Mouse (Mus musculus) heart, embryonic 14.5 days (tissue): ENCODE data around the gene Cd200r2. TPM values are rescaled to one million over a fixed set of nuclear protein-coding genes. Genes with fewer than 3 reads are reported as not detected.

Experiments used
- ATAC-seq: fragments of 200-750 bp; cut with Nextera tagmentation; 2 replicates; pipeline ENCODE4 v1.8.0; 2017; ENCODE audit warnings: low read depth, moderate TSS enrichment; ENCODE audit not compliant: insufficient number of reproducible peaks, insufficient read depth, low FRiP score
- H3K27ac ChIP-seq, 2 experiments: fragments of 200-500 bp in 1 of 2; fragments of 300-500 bp in 1 of 2; sonication (generic) in 1 of 2; replicated peaks in 1 of 2; 2 replicates each; pipeline ENCODE4 v1.5.1; 2012 to 2014; ENCODE audit warnings: low read depth in 2 of 2, low read length in 2 of 2, control low read depth in 1 of 2, mild to moderate bottlenecking in 1 of 2, mixed read lengths in 1 of 2; ENCODE audit not compliant: control insufficient read depth in 1 of 2, insufficient read depth in 1 of 2
- H3K27me3 ChIP-seq: fragments of 300-500 bp; sonication (generic); 2 replicates; pipeline ENCODE4 v1.6.1; 2014; ENCODE audit warnings: mild to moderate bottlenecking, low read length, control low read depth; ENCODE audit not compliant: control insufficient read depth, insufficient read depth
- H3K36me3 ChIP-seq: fragments of 300-500 bp; sonication (generic); 2 replicates; pipeline ENCODE4 v1.6.1; 2014; ENCODE audit warnings: mild to moderate bottlenecking, control low read depth, low read length, mixed read lengths; ENCODE audit not compliant: control insufficient read depth, insufficient read depth
- H3K4me1 ChIP-seq, 2 experiments: fragments of 200-500 bp in 1 of 2; fragments of 300-500 bp in 1 of 2; sonication (generic) in 1 of 2; 2 replicates each; pipeline ENCODE4 v1.6.1; 2012 to 2014; ENCODE audit warnings: low read length in 2 of 2, control low read depth in 1 of 2, mixed read lengths in 1 of 2; ENCODE audit not compliant: control insufficient read depth in 2 of 2, insufficient read depth in 2 of 2
- H3K4me2 ChIP-seq: fragments of 300-500 bp; sonication (generic); 2 replicates; pipeline ENCODE4 v1.6.1; 2014; ENCODE audit warnings: mild to moderate bottlenecking, low read length
- H3K4me3 ChIP-seq, 2 experiments: fragments of 200-500 bp in 1 of 2; fragments of 300-500 bp in 1 of 2; sonication (generic) in 1 of 2; 2 replicates each; pipeline ENCODE4 v1.5.1; 2012 to 2014; ENCODE audit warnings: low read length in 2 of 2, mild to moderate bottlenecking in 2 of 2, control low read depth in 1 of 2, low read depth in 1 of 2, moderate library complexity in 1 of 2; ENCODE audit not compliant: control insufficient read depth in 1 of 2, insufficient read depth in 1 of 2
- H3K9ac ChIP-seq: fragments of 300-500 bp; sonication (generic); 2 replicates; pipeline ENCODE4 v1.6.1; 2014; ENCODE audit warnings: mild to moderate bottlenecking, low read length
- H3K9me3 ChIP-seq: fragments of 300-500 bp; sonication (generic); 2 replicates; pipeline ENCODE4 v1.6.1; 2016; ENCODE audit warnings: low read length, control low read depth; ENCODE audit not compliant: control insufficient read depth
- WGBS: fragments of 180-500 bp; shearing (Covaris S2); extraction: QIAGEN DNeasy Blood & Tissue Kit; methylation state at CpG from one replicate; pipeline ENCODE4 v1.1.7; 2014; 5-methylcytosine and 5-hydroxymethylcytosine counted together
- polyA plus RNA-seq: library from polyadenylated mRNA; unstranded; fragments of >200 nt; fragmentation: Nextera tagmentation; extraction: Ambion mirVana; gene quantifications from 2 replicates; pipeline ENCODE4 v1.2.1, GENCODE M21; 2014

Gene Cd200r2
- polyA plus RNA-seq, 1 experiment from 2014 or later, result 0.34 TPM

- WGBS, result 55% methylated on average over 1 of the region's 1 CpGs
- Histone ChIP-seq H3K9me3 (no peaks in the 10 kb centered on the region), H3K4me2 (no peak overlapping the region), H3K4me1 (no peaks in the 10 kb centered on the region), H3K27me3 (no peaks in the 10 kb centered on the region), H3K27ac (no peak overlapping the region), H3K36me3 (no peaks in the 10 kb centered on the region), H3K4me3 (no peak overlapping the region), H3K9ac (no peak overlapping the region)
- ATAC-seq, result no peak
These were observed 23.9 kb downstream of the Cd200r2 start for GRCm38 (mm10) chr16:44890814-44891213.

GRCm38 (mm10) chr16:44932016-44932415 lies 65.1 kb downstream of the Cd200r2 start:
- no peak overlapping the region for H3K4me2 ChIP-seq
- H3K9me3 ChIP-seq, result no peaks in the 10 kb centered on the region
- H3K27ac ChIP-seq, result no peak overlapping the region
- H3K27me3 ChIP-seq, result no peaks in the 10 kb centered on the region
- H3K4me3 ChIP-seq, result no peak overlapping the region
- no peaks in the 10 kb centered on the region for H3K4me1 ChIP-seq
- no peak for ATAC-seq
- H3K36me3 ChIP-seq, result no peaks in the 10 kb centered on the region
- WGBS, result 82% methylated on average over 1 of the region's 1 CpGs
- H3K9ac ChIP-seq, result no peak overlapping the region

- Histone ChIP-seq H3K36me3 (no peaks in the 10 kb centered on the region), H3K4me2 (no peak within 1 kb of the TSS), H3K27me3 (no peaks in the 10 kb centered on the region), H3K9ac (no peak within 1 kb of the TSS), H3K4me3 (no peak within 1 kb of the TSS), H3K27ac (no peak within 1 kb of the TSS), H3K9me3 (no peaks in the 10 kb centered on the region), H3K4me1 (no peaks in the 10 kb centered on the region)
- 60% methylated on average over 3 of the region's 3 CpGs for WGBS
- ATAC-seq, result no peak
These were observed 76.6 kb downstream of the Cd200r2 start, which contains the start of gene Cd200r3 for GRCm38 (mm10) chr16:44943468-44943867. TSS of gene Cd200r3 (plus strand) at chr16:44943678.

GRCm38 (mm10) chr16:44951360-44952114 lies 84.6 kb downstream of the Cd200r2 start:
- Histone ChIP-seq H3K4me2 (no peak overlapping the region), H3K9ac (no peak overlapping the region), H3K36me3 (no peaks in the 10 kb centered on the region), H3K27me3 (no peaks in the 10 kb centered on the region), H3K4me1 (no peaks in the 10 kb centered on the region), H3K9me3 (no peaks in the 10 kb centered on the region), H3K27ac (no peak overlapping the region), H3K4me3 (no peak overlapping the region)
- no peak for ATAC-seq
- 59% methylated on average over 4 of the region's 4 CpGs for WGBS

- no peak for ATAC-seq
- Histone ChIP-seq H3K27me3 (no peaks in the 10 kb centered on the region), H3K4me2 (no peak overlapping the region), H3K36me3 (no peaks in the 10 kb centered on the region), H3K4me1 (0 out of 4 replicates have a peak, but pooled peaks cover 0 to 2% of the 10 kb centered on the region in 2 experiments), H3K9me3 (no peaks in the 10 kb centered on the region), H3K9ac (no peak overlapping the region), H3K27ac (no peak overlapping the region), H3K4me3 (no peak overlapping the region)
- WGBS, result 77% methylated on average over 2 of the region's 2 CpGs
These were observed 95.4 kb downstream of the Cd200r2 start for GRCm38 (mm10) chr16:44962296-44962695.

- H3K4me1 ChIP-seq, result 0 out of 4 replicates have a peak, but pooled peaks cover 0 to 2% of the 10 kb centered on the region in 2 experiments
- H3K9me3 ChIP-seq, result no peaks in the 10 kb centered on the region
- no peaks in the 10 kb centered on the region for H3K27me3 ChIP-seq
- 42% methylated on average over 2 of the region's 2 CpGs for WGBS
- H3K36me3 ChIP-seq, result no peaks in the 10 kb centered on the region
- no peak overlapping the region for H3K4me2 ChIP-seq
- H3K9ac ChIP-seq, result no peak overlapping the region
- ATAC-seq, result no peak
- H3K27ac ChIP-seq, result peak overlapping the region; percentile 37 to 57; a peak in 2 of 4 replicates
- H3K4me3 ChIP-seq, result no peak overlapping the region
These were observed 95.9 kb downstream of the Cd200r2 start for GRCm38 (mm10) chr16:44962777-44963176.

GRCm38 (mm10) chr16:44964526-44965374 lies 97.9 kb downstream of the Cd200r2 start:
- Histone ChIP-seq H3K4me1 (0 out of 4 replicates have a peak, but pooled peaks cover 0 to 2% of the 10 kb centered on the region in 2 experiments), H3K27ac (peak overlapping the region; percentile 58 to 66; a peak in 2 of 4 replicates), H3K4me3 (no peak overlapping the region), H3K36me3 (no peaks in the 10 kb centered on the region), H3K27me3 (no peaks in the 10 kb centered on the region), H3K9ac (no peak overlapping the region), H3K4me2 (peak overlapping the region; percentile 4; the same call in 1 of the 2 replicates), H3K9me3 (no peaks in the 10 kb centered on the region)
- ATAC-seq, result peak; percentile 21; the same call in 1 of the 2 replicates
- WGBS, result 70% methylated on average over 6 of the region's 6 CpGs
